Mouse (Mus musculus) liver, embryonic 15.5 days (tissue): ENCODE measurements around the gene Asb6. TPM values are rescaled to one million over a fixed set of nuclear protein-coding genes. Genes with fewer than 3 reads are reported as not detected.

ENCODE experiments used
- ATAC-seq: fragments of 200-750 bp; cut with Nextera tagmentation; 2 replicates; pipeline ENCODE4 v1.8.0; 2017; ENCODE audit warnings: moderate number of reproducible peaks, mild to moderate bottlenecking, moderate library complexity; ENCODE audit not compliant: insufficient read depth
- H3K27ac ChIP-seq: fragments of 300-500 bp; sonication (generic); replicated peaks from 2 replicates; pipeline ENCODE4 v1.5.1; 2015; ENCODE audit warnings: mild to moderate bottlenecking, inconsistent platforms
- H3K27me3 ChIP-seq: fragments of 300-500 bp; sonication (generic); 2 replicates; pipeline ENCODE4 v1.6.1; 2015; ENCODE audit warnings: mild to moderate bottlenecking, inconsistent platforms
- H3K36me3 ChIP-seq: fragments of 300-500 bp; sonication (generic); replicated peaks from 2 replicates; pipeline ENCODE4 v1.6.1; 2015; ENCODE audit warnings: moderate library complexity, mild to moderate bottlenecking, inconsistent platforms
- H3K4me1 ChIP-seq: fragments of 300-500 bp; sonication (generic); replicated peaks from 2 replicates; pipeline ENCODE4 v1.6.1; 2015; ENCODE audit warnings: inconsistent platforms
- H3K4me2 ChIP-seq: fragments of 300-500 bp; sonication (generic); 2 replicates; pipeline ENCODE4 v1.6.1; 2015; ENCODE audit warnings: moderate library complexity, mild to moderate bottlenecking, inconsistent platforms
- H3K4me3 ChIP-seq: fragments of 300-500 bp; sonication (generic); replicated peaks from 2 replicates; pipeline ENCODE4 v1.5.1; 2015; ENCODE audit warnings: mild to moderate bottlenecking, inconsistent platforms
- H3K9ac ChIP-seq: fragments of 300-500 bp; sonication (generic); 2 replicates; pipeline ENCODE4 v1.6.1; 2015; ENCODE audit warnings: moderate library complexity, mild to moderate bottlenecking, inconsistent platforms
- H3K9me3 ChIP-seq: fragments of 300-500 bp; sonication (generic); replicated peaks from 2 replicates; pipeline ENCODE4 v1.6.1; 2016; ENCODE audit warnings: inconsistent platforms
- WGBS: fragments of 180-500 bp; shearing (Covaris S2); methylation state at CpG from one replicate; pipeline ENCODE4 v1.1.7; 2015; ENCODE audit warnings: mixed read lengths; ENCODE audit not compliant: insufficient replicate concordance; 5-methylcytosine and 5-hydroxymethylcytosine counted together
- polyA plus RNA-seq: library from polyadenylated mRNA; unstranded; fragments of >200 nt; fragmentation: Nextera tagmentation; extraction: Ambion mirVana; gene quantifications from 2 replicates; pipeline ENCODE4 v1.2.1, GENCODE M21; 2015

Asb6 gene
- polyA plus RNA-seq, 1 experiment from 2014 or later = 30.0 TPM

- no peak for ATAC-seq
Observed at GRCm38 (mm10) chr2:30833644-30834043, 3.5 kb upstream of the Asb6 start.

GRCm38 (mm10) chr2:30829315-30829714 is 818 bp downstream of the Asb6 start:
- H3K9ac ChIP-seq = no peak overlapping the region
- peaks cover 26% of the 10 kb centered on the region for H3K36me3 ChIP-seq
- no peak for ATAC-seq
- H3K4me1 ChIP-seq = peaks cover 37% of the 10 kb centered on the region
- 0 out of 2 replicates have a peak overlapping the region, but pooled peaks have one; percentile 72 for H3K4me2 ChIP-seq
- peaks cover 5% of the 10 kb centered on the region; the same call in 1 of the 2 replicates for H3K27me3 ChIP-seq
- no peak overlapping the region for H3K27ac ChIP-seq
- no peaks in the 10 kb centered on the region for H3K9me3 ChIP-seq
- 14% methylated on average over 5 of the region's 5 CpGs for whole genome bisulfite sequencing
- no peak overlapping the region for H3K4me3 ChIP-seq

More at GRCm38 (mm10) chr2:30833644-30834043, 3.5 kb upstream of the Asb6 start:
- no peak overlapping the region for H3K9ac ChIP-seq
- H3K4me1 ChIP-seq = peaks cover 19% of the 10 kb centered on the region
- peaks cover 31% of the 10 kb centered on the region for H3K27me3 ChIP-seq
- H3K36me3 ChIP-seq = no peaks in the 10 kb centered on the region
- H3K27ac ChIP-seq = no peak overlapping the region
- no peaks in the 10 kb centered on the region for H3K9me3 ChIP-seq
- no peak overlapping the region for H3K4me2 ChIP-seq
- 48% methylated on average over 5 of the region's 5 CpGs for WGBS
- no peak overlapping the region for H3K4me3 ChIP-seq

GRCm38 (mm10) chr2:30827749-30828475 is 2.2 kb downstream of the Asb6 start:
- ATAC-seq = peak; percentile 80
- Histone ChIP-seq H3K4me3 (peak overlapping the region; percentile 93), H3K9ac (peak overlapping the region; percentile 92), H3K4me1 (peaks cover 42% of the 10 kb centered on the region), H3K27ac (peak overlapping the region; percentile 92), H3K4me2 (peak overlapping the region; percentile 72), H3K9me3 (no peaks in the 10 kb centered on the region), H3K36me3 (peaks cover 40% of the 10 kb centered on the region), H3K27me3 (no peaks in the 10 kb centered on the region)
- under 1% methylated on average over 63 of the region's 63 CpGs for WGBS

GRCm38 (mm10) chr2:30826825-30827748 is 3.0 kb downstream of the Asb6 start:
- no peaks in the 10 kb centered on the region for H3K9me3 ChIP-seq
- peak overlapping the region; percentile 92 for H3K27ac ChIP-seq
- peaks cover 42% of the 10 kb centered on the region for H3K4me1 ChIP-seq
- peak overlapping the region; percentile 93 for H3K4me3 ChIP-seq
- ATAC-seq = peak; percentile 77
- H3K36me3 ChIP-seq = peaks cover 48% of the 10 kb centered on the region
- H3K4me2 ChIP-seq = peak overlapping the region; percentile 72
- no peaks in the 10 kb centered on the region for H3K27me3 ChIP-seq
- WGBS = 26% methylated on average over 26 of the region's 26 CpGs
- H3K9ac ChIP-seq = peak overlapping the region; percentile 92

GRCm38 (mm10) chr2:30823385-30824153 is 6.6 kb downstream of the Asb6 start:
- H3K9me3 ChIP-seq = no peaks in the 10 kb centered on the region
- no peak overlapping the region for H3K27ac ChIP-seq
- H3K27me3 ChIP-seq = no peaks in the 10 kb centered on the region
- no peak overlapping the region for H3K4me3 ChIP-seq
- no peak for ATAC-seq
- 80% methylated on average over 13 of the region's 13 CpGs for WGBS
- H3K4me1 ChIP-seq = peaks cover 32% of the 10 kb centered on the region
- no peak overlapping the region for H3K9ac ChIP-seq
- no peak overlapping the region for H3K4me2 ChIP-seq
- peaks cover 72% of the 10 kb centered on the region for H3K36me3 ChIP-seq

- WGBS = 89% methylated on average over 8 of the region's 8 CpGs
- H3K27ac ChIP-seq = 0 out of 2 replicates have a peak overlapping the region, but pooled peaks have one; percentile 29
- no peak overlapping the region for H3K9ac ChIP-seq
- H3K36me3 ChIP-seq = peaks cover 74% of the 10 kb centered on the region
- H3K4me2 ChIP-seq = no peak overlapping the region
- no peak for ATAC-seq
- H3K27me3 ChIP-seq = no peaks in the 10 kb centered on the region
- H3K4me3 ChIP-seq = no peak overlapping the region
- peaks cover 27% of the 10 kb centered on the region for H3K4me1 ChIP-seq
- H3K9me3 ChIP-seq = no peaks in the 10 kb centered on the region
Observed at GRCm38 (mm10) chr2:30822460-30822859, 7.7 kb downstream of the Asb6 start.

- no peak overlapping the region for H3K9ac ChIP-seq
- no peak for ATAC-seq
- H3K36me3 ChIP-seq = peaks cover 74% of the 10 kb centered on the region
- peaks cover 14% of the 10 kb centered on the region for H3K4me1 ChIP-seq
- no peaks in the 10 kb centered on the region for H3K9me3 ChIP-seq
- 89% methylated on average over 3 of the region's 3 CpGs for WGBS
- no peak overlapping the region for H3K27ac ChIP-seq
- H3K4me3 ChIP-seq = no peak overlapping the region
- no peak overlapping the region for H3K4me2 ChIP-seq
- H3K27me3 ChIP-seq = no peaks in the 10 kb centered on the region
Observed at GRCm38 (mm10) chr2:30821073-30821472, 9.1 kb downstream of the Asb6 start.

- Histone ChIP-seq H3K36me3 (peaks cover 74% of the 10 kb centered on the region), H3K4me1 (peaks cover 5% of the 10 kb centered on the region; the same call in 1 of the 2 replicates), H3K4me3 (no peak overlapping the region), H3K9me3 (no peaks in the 10 kb centered on the region), H3K27me3 (no peaks in the 10 kb centered on the region), H3K9ac (no peak overlapping the region), H3K27ac (no peak overlapping the region), H3K4me2 (no peak overlapping the region)
- 86% methylated on average over 5 of the region's 5 CpGs for WGBS
- ATAC-seq = no peak
Observed at GRCm38 (mm10) chr2:30819873-30820272, 10.3 kb downstream of the Asb6 start.

GRCm38 (mm10) chr2:30816383-30816782 is 13.8 kb downstream of the Asb6 start:
- ATAC-seq = no peak
- no peak overlapping the region for H3K4me2 ChIP-seq
- H3K27ac ChIP-seq = no peak overlapping the region
- no peaks in the 10 kb centered on the region for H3K4me1 ChIP-seq
- H3K9ac ChIP-seq = no peak overlapping the region
- WGBS = 82% methylated on average over 1 of the region's 1 CpGs
- no peak overlapping the region for H3K4me3 ChIP-seq
- no peaks in the 10 kb centered on the region for H3K9me3 ChIP-seq
- H3K36me3 ChIP-seq = peaks cover 69% of the 10 kb centered on the region
- H3K27me3 ChIP-seq = no peaks in the 10 kb centered on the region

- Histone ChIP-seq H3K9me3 (no peaks in the 10 kb centered on the region), H3K36me3 (peaks cover 35% of the 10 kb centered on the region), H3K27ac (no peak overlapping the region), H3K4me1 (peaks cover 32% of the 10 kb centered on the region), H3K9ac (no peak overlapping the region), H3K4me2 (no peak overlapping the region), H3K4me3 (no peak overlapping the region), H3K27me3 (peaks cover 12% of the 10 kb centered on the region)
- 78% methylated on average over 7 of the region's 7 CpGs for WGBS
- no peak for ATAC-seq
Observed at GRCm38 (mm10) chr2:30810573-30810972, 19.6 kb downstream of the Asb6 start.
